ENCODE assay signal across 13 mouse cellular contexts in genomic region chr17:72934653-72935052, GRCm38 (mm10). TPM values are rescaled to one million over a fixed set of nuclear protein-coding genes. Genes with fewer than 3 reads are reported as not detected.
DNase-seq lines count a peak whose midpoint lies in the region; ATAC-seq and TF ChIP-seq lines count a peak whose summit lies in the region.
"Had no signal": no experiment of that assay in that cellular context is flagged by ENCODE, and none has a peak within 500 bp of the region (broad histone marks: within the 10 kb centered on the region; RNA-seq: fewer than 3 reads in every experiment).

No protein-coding gene starts in this region.

- intact Hi-C loops in left cerebral cortex, postnatal 4 days (cut with DNase I) = no loop called here

- DNase-seq in forebrain, embryonic 10.5 days (ENCODE audit: extremely low spot score, low spot score) = no peak
- DNase-seq in forebrain, postnatal 0 days = no peak
- DNase-seq in lung, embryonic 14.5 days = no peak
- no peak for DNase-seq in lung, postnatal 25 days (ENCODE audit: low spot score)
- DNase-seq in ZHBTc4 (ENCODE audit: low read depth, low spot score) = peak; percentile 39
- peak; percentile 77 for DNase-seq in induced T-regulatory cell, adult 2 months (ENCODE audit: low read depth)
- no peak for DNase-seq in left cerebral cortex, postnatal 4 days
- no peak for DNase-seq in cerebellum, adult 18-20 months
- DNase-seq: adrenal gland, adult 2 months; cerebellum, adult 9-11 months had no signal

- peaks cover 15% of the 10 kb centered on the region for H3K4me1 ChIP-seq in forebrain, embryonic 10.5 days
- H3K4me1 ChIP-seq in forebrain, postnatal 0 days (ENCODE audit: insufficient read depth) = no peaks in the 10 kb centered on the region
- peaks cover 22% of the 10 kb centered on the region for H3K4me1 ChIP-seq in lung, embryonic 14.5 days (ENCODE audit: insufficient read depth)

- no peak for ATAC-seq in forebrain, postnatal 0 days
- ATAC-seq in lung, embryonic 14.5 days (ENCODE audit: insufficient read depth) = no peak

- no peak overlapping the region for H3K4me2 ChIP-seq in forebrain, postnatal 0 days (ENCODE audit: low read depth)
- H3K4me2 ChIP-seq in lung, embryonic 14.5 days = no peak overlapping the region
- H3K4me2 ChIP-seq: embryonic facial prominence, embryonic 13.5 days; hindbrain, embryonic 14.5 days; limb, embryonic 12.5 days had no signal

- peak overlapping the region; percentile 30; the same call in 1 of the 2 replicates for H3K27ac ChIP-seq in forebrain, embryonic 10.5 days
- no peak overlapping the region for H3K27ac ChIP-seq in forebrain, postnatal 0 days (ENCODE audit: low read depth, low read length)
- peak overlapping the region; percentile 24; the same call in 1 of the 2 replicates for H3K27ac ChIP-seq in lung, embryonic 14.5 days (ENCODE audit: low read depth)
- H3K27ac ChIP-seq: embryonic facial prominence, embryonic 13.5 days; hindbrain, embryonic 14.5 days; limb, embryonic 12.5 days had no signal

- 30% methylated on average over 3 of the region's 3 CpGs for WGBS in forebrain, embryonic 10.5 days
- 34% methylated on average over 3 of the region's 3 CpGs for WGBS in forebrain, postnatal 0 days
- WGBS in lung, embryonic 14.5 days = 55% methylated on average over 3 of the region's 3 CpGs

- H3K4me3 ChIP-seq in forebrain, embryonic 10.5 days = no peak overlapping the region
- H3K4me3 ChIP-seq in forebrain, postnatal 0 days (ENCODE audit: low read depth, low read length) = no peak overlapping the region
- H3K4me3 ChIP-seq in lung, embryonic 14.5 days (ENCODE audit: low read depth, low read length) = no peak overlapping the region
- H3K4me3 ChIP-seq: embryonic facial prominence, embryonic 13.5 days; limb, embryonic 12.5 days had no signal

- no peak overlapping the region for H3K9ac ChIP-seq in forebrain, postnatal 0 days
- no peak overlapping the region for H3K9ac ChIP-seq in lung, embryonic 14.5 days
- H3K9ac ChIP-seq: embryonic facial prominence, embryonic 13.5 days; hindbrain, embryonic 14.5 days; limb, embryonic 12.5 days had no signal

- H3K9me3 ChIP-seq in forebrain, embryonic 10.5 days = peaks cover 13% of the 10 kb centered on the region
- no peaks in the 10 kb centered on the region for H3K9me3 ChIP-seq in forebrain, postnatal 0 days (ENCODE audit: low read length)
- H3K9me3 ChIP-seq in lung, embryonic 14.5 days (ENCODE audit: low read depth, low read length) = peaks cover 6% of the 10 kb centered on the region; the same call in 1 of the 2 replicates

- no peak for TF ChIP-seq CTCF in forebrain, postnatal 0 days (IDR thresholded peaks at IDR 0.05; ENCODE audit: low read depth)
- TF ChIP-seq CTCF in lung, embryonic 14.5 days (IDR thresholded peaks at IDR 0.05; ENCODE audit: low read depth) = no peak

- peaks cover 58% of the 10 kb centered on the region for H3K36me3 ChIP-seq in forebrain, embryonic 10.5 days (replicated peaks)
- H3K36me3 ChIP-seq in forebrain, postnatal 0 days (ENCODE audit: insufficient read depth) = no peaks in the 10 kb centered on the region; the same call in 1 of the 2 replicates
- peaks cover 30% of the 10 kb centered on the region for H3K36me3 ChIP-seq in lung, embryonic 14.5 days (ENCODE audit: insufficient read depth)

- H3K27me3 ChIP-seq in forebrain, embryonic 10.5 days (ENCODE audit: poor library complexity, severe bottlenecking) = no peaks in the 10 kb centered on the region
- no peaks in the 10 kb centered on the region for H3K27me3 ChIP-seq in forebrain, postnatal 0 days (ENCODE audit: insufficient read depth, low read length)
- H3K27me3 ChIP-seq in lung, embryonic 14.5 days (ENCODE audit: insufficient read depth, low read length) = no peaks in the 10 kb centered on the region
- H3K27me3 ChIP-seq: embryonic facial prominence, embryonic 13.5 days; limb, embryonic 12.5 days had no signal

RNA-seq across cellular contexts. Expression of gene Lbh, which starts 16.5 kb away (rescaled TPM):
- polyA plus RNA-seq in forebrain, embryonic 10.5 days (2016; fragmentation: Nextera tagmentation; extraction: Ambion mirVana) = 1.3 and 1.8 TPM in 2 replicates
- 51.9 and 66.7 TPM in 2 replicates for total RNA-seq in forebrain, postnatal 0 days (2014; rRNA removed)
- 3.0 and 3.1 TPM in 2 replicates for polyA plus RNA-seq in forebrain, postnatal 0 days (2015; fragmentation: Nextera tagmentation; extraction: Ambion mirVana)
- polyA plus RNA-seq in lung, embryonic 14.5 days (2014; fragmentation: Nextera tagmentation; extraction: Ambion mirVana) = 6.4 and 6.8 TPM in 2 replicates
- total RNA-seq in left cerebral cortex, postnatal 4 days (2021) = 10 to 100 TPM; 54.3 to 54.9 TPM

Comparison
In these comparisons a context has a peak if more than half of its experiments do, and no peak if none do; other contexts are left out.
1. DNase-seq: peak in ZHBTc4 (single experiment) and induced T-regulatory cell, adult 2 months (single experiment); none in forebrain, embryonic 10.5 days (single experiment), forebrain, postnatal 0 days (single experiment), lung, embryonic 14.5 days (single experiment), lung, postnatal 25 days (single experiment), left cerebral cortex, postnatal 4 days (single experiment) and cerebellum, adult 18-20 months (0 of 2).